Mouse (Mus musculus): ENCODE measurements around the gene Gm10273. TPM values are rescaled to one million over a fixed set of nuclear protein-coding genes. Genes with fewer than 3 reads are reported as not detected.

The Gm10273 gene
- 4.4 and 5.8 TPM in 2 replicates for polyA plus RNA-seq (2012; rRNA removed)

GRCm38 (mm10) chr10:59395461-59395860, at the start of gene Gm10273:
Gene Gm10273, plus strand, starts transcription at chr10:59395632.

GRCm38 (mm10) chr10:59402899-59403792, 7.7 kb downstream of the Gm10273 start, which contains the start of gene Pla2g12b:
Gene Pla2g12b, plus strand, starts transcription at chr10:59403660.

GRCm38 (mm10) chr10:59441735-59442134, 46.3 kb downstream of the Gm10273 start, which contains the start of gene Oit3:
Gene Oit3, minus strand, starts transcription at chr10:59441778.

Other genes starting within 250 kb of the Gm10273 start
- gene Sept10, start 173.8 kb upstream of the Gm10273 start, polyA plus RNA-seq (2012; rRNA removed), result 11.8 and 11.9 TPM in 2 replicates
- gene Sowahc, start 173.7 kb upstream of the Gm10273 start, polyA plus RNA-seq (2012; rRNA removed), result 1.9 TPM in 2 replicates
- 8.3 and 8.4 TPM in 2 replicates for gene P4ha1, start 72.3 kb upstream of the Gm10273 start, polyA plus RNA-seq (2012; rRNA removed)
- gene Pla2g12b, start 8.0 kb downstream of the Gm10273 start, polyA plus RNA-seq (2012; rRNA removed), result 33.9 and 37.0 TPM in 2 replicates
- gene Oit3, start 46.1 kb downstream of the Gm10273 start, polyA plus RNA-seq (2012; rRNA removed), result 29.2 and 29.5 TPM in 2 replicates
- not detected in 2 replicates for gene Gm10322, start 220.4 kb downstream of the Gm10273 start, polyA plus RNA-seq (2012; rRNA removed)
- gene Mcu, start 221.1 kb downstream of the Gm10273 start, polyA plus RNA-seq (2012; rRNA removed), result 4.6 and 5.2 TPM in 2 replicates